Mouse (Mus musculus) frontal cortex, postnatal 25 days (tissue): ENCODE data around the gene Fndc4.

Experiments used
- DNase-seq, 2 experiments: peaks; one replicate each; pipeline ENCODE4 v3.0.0; 2022; ENCODE audit warnings: low spot score in 2 of 2

Fndc4 gene

GRCm38 (mm10) chr5:31257616-31258015, 38.3 kb downstream of the Fndc4 start:
- DNase-seq = no peak

GRCm38 (mm10) chr5:31255971-31256370, 39.9 kb downstream of the Fndc4 start:
- no peak for DNase-seq

DNA sequence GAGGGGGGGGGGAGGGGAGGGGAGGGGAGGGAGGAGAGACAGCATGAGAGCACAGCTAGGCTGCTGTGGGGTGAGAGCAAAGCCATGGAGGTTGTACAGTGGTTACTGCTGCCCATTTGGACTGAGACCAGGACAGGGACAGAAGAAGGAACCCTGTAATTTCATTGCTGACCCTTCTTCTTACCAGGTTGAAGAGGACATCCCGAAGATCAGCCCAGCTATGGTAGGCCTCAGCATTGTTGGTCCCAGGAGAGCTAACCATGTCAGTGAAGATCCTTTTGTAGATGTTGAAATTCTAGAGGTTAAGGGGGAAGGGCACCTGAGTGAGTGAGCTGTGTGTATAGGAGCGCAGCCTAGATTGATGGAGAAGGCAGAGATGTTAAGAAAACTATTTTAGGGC, 40.5 kb downstream of the Fndc4 start:
- DNase-seq = no peak

DNA sequence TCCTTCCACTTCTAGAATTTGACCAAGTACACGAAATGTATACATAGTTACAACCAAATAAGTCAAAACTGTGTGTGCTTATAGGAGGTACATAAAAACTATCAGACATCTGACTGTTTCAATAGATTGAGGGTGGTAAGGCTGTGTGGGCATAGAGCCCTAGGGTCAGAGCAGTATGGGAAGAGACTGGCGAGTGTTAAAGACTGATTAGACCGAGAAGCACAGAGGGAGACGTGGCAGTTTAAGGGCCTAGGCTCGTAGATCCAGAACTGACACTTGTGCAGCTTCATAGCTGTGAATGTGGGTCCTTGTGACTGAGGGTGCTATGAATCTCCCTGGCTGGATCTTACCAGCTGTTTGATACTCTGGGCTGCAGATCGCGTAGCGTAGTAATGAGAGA, 41.0 kb downstream of the Fndc4 start:
- DNase-seq = no peak

- no peak for DNase-seq
Observed at GRCm38 (mm10) chr5:31254452-31254851, 41.4 kb downstream of the Fndc4 start.

DNA sequence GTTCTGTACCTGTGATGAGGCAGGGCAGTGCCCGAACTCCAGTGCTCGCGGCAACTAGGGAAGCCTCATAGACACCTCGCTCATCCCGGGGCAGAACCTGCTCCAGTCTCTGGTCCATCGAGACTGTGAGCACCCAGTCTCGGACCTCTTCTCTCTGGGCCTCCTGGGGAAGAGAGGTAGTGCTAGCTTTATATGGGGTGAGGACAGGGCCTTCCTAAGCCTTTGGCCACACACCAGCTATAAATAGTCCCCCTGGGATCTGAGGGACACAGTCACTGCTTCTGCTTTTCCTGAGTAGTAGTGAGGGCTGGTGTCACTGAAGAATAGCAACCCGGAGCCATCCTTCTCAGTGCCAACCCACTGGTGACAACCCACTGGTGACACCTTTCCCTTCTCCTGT, 42.1 kb downstream of the Fndc4 start:
- no peak for DNase-seq

DNA sequence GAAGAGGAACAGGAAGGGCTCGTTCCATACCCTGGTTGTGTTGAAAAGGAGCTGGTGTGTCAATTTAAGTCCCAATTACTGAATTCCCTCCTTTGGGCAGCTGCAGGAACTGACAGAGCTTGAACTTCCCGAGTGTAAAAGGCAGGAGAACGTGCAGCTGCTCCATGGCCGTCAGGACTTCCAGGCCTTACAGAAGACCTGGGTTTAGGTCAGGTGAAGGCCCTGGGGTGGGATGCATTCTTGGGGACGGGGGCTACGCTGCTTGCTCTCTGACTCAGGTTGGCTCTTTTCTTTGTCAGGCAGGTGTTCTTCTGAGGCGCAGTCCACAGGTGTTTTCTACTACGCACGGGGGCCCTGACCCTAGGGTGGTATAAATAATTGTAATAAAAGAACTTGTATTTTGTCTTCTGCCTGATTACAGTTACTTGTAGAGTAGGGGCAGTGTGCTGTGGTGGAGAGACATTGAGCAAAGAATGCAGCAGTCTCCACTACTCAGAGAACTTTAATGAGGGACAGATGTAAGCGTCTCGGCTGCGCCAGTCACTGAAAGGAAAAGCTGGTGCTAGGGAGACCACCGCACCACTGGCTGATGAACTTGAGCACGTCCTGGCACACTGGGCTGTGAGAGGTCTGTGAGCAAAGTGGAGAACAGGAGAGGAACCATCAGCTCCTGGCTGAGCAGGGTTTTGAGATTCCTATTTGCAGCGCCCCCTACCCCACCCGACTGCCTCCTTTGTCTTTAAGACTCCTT, 42.9 kb downstream of the Fndc4 start:
- DNase-seq = no peak

GRCm38 (mm10) chr5:31252151-31252550, 43.7 kb downstream of the Fndc4 start:
- no peak for DNase-seq

DNA sequence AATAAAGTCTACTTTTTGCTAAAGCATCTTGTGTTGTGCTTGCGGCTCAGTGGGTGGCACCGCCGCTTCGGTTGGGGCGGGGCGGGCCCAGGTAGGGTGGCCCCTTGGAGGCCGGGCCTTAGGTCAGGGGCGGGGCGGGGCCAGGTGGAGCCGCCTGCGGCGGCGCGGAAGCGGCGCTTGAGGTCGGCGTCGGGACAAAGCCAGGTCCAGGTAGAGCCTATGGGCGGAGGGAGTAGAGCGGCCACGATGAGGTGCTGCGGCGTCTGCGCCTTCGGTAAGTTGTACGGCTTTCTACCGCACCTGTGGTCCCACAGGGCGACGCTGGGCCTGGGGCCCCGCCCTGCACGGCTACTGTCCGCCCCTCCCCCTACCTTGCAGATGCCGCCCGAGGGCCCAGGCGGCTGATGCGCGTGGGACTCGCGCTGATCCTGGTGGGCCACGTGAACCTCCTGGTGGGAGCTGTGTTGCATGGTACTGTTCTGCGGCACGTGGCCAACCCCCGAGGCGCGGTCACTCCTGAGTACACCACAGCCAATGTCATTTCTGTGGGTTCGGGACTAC, 44.3 kb downstream of the Fndc4 start, which contains the start of gene Krtcap3:
TSS of gene Krtcap3 (plus strand) at position 151 of the 561 bp plus-strand sequence.
- no peak for DNase-seq

DNA sequence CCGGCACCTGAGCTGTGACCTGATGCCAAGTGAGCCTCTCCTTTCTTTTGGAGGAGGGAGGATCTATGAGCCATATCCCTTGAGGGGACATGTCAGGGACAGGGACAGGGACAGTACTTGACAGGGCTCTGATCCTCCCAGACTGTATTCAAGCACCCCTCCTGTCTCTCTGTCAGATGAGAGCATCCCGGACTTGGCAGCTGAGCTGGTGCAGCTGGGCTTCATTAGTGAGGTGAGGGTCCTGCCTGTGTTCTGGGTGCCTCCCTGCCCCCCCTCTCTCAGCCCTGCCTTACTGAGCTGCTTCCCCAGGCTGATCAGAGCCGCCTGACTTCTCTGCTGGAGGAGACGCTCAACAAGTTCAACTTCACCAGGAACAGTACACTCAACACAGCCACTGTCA, 45.2 kb downstream of the Fndc4 start:
- no peak for DNase-seq
